Mouse (Mus musculus) limb, embryonic 13.5 days (tissue): ENCODE data around the gene Olfr963. TPM values are rescaled to one million over a fixed set of nuclear protein-coding genes. Genes with fewer than 3 reads are reported as not detected.
"Not testable (repeated sequence)": the region's sequence is repeated elsewhere in the genome, so short reads cannot be mapped to it uniquely, and the experiment has no call there.

Experiments used
- ATAC-seq: fragments of 200-750 bp; cut with Nextera tagmentation; 2 replicates; pipeline ENCODE4 v1.8.0; 2017; ENCODE audit warnings: low read depth, moderate number of reproducible peaks, moderate TSS enrichment; ENCODE audit not compliant: low FRiP score
- H3K27ac ChIP-seq: fragments of 300-500 bp; sonication (generic); 2 replicates; pipeline ENCODE4 v1.5.1; 2015; ENCODE audit warnings: inconsistent platforms, mild to moderate bottlenecking, moderate library complexity
- H3K27me3 ChIP-seq: fragments of 300-500 bp; sonication (generic); 2 replicates; pipeline ENCODE4 v1.6.1; 2015; ENCODE audit warnings: mild to moderate bottlenecking, inconsistent platforms
- H3K36me3 ChIP-seq: fragments of 300-500 bp; sonication (generic); 2 replicates; pipeline ENCODE4 v1.6.1; 2015; ENCODE audit warnings: inconsistent platforms, mild to moderate bottlenecking, moderate library complexity
- H3K4me1 ChIP-seq: fragments of 300-500 bp; sonication (generic); 2 replicates; pipeline ENCODE4 v1.6.1; 2015; ENCODE audit warnings: inconsistent platforms
- H3K4me2 ChIP-seq: fragments of 300-500 bp; sonication (generic); replicated peaks from 2 replicates; pipeline ENCODE4 v1.6.1; 2015; ENCODE audit warnings: inconsistent platforms, mild to moderate bottlenecking, moderate library complexity
- H3K4me3 ChIP-seq: fragments of 300-500 bp; sonication (generic); 2 replicates; pipeline ENCODE4 v1.5.1; 2015; ENCODE audit warnings: moderate library complexity, mild to moderate bottlenecking, inconsistent platforms
- H3K9ac ChIP-seq: fragments of 300-500 bp; sonication (generic); 2 replicates; pipeline ENCODE4 v1.6.1; 2015; ENCODE audit warnings: mild to moderate bottlenecking, inconsistent platforms
- H3K9me3 ChIP-seq: fragments of 300-500 bp; sonication (generic); 2 replicates; pipeline ENCODE4 v1.6.1; 2016; ENCODE audit warnings: inconsistent platforms
- WGBS: fragments of 180-500 bp; shearing (Covaris S2); methylation state at CpG from one replicate; pipeline ENCODE4 v1.1.7; 2015; 5-methylcytosine and 5-hydroxymethylcytosine counted together
- polyA plus RNA-seq: library from polyadenylated mRNA; unstranded; fragments of >200 nt; fragmentation: Nextera tagmentation; extraction: Ambion mirVana; gene quantifications from 2 replicates; pipeline ENCODE4 v1.2.1, GENCODE M21; 2015

Gene Olfr963
- polyA plus RNA-seq, 1 experiment from 2014 or later: not detected

DNA sequence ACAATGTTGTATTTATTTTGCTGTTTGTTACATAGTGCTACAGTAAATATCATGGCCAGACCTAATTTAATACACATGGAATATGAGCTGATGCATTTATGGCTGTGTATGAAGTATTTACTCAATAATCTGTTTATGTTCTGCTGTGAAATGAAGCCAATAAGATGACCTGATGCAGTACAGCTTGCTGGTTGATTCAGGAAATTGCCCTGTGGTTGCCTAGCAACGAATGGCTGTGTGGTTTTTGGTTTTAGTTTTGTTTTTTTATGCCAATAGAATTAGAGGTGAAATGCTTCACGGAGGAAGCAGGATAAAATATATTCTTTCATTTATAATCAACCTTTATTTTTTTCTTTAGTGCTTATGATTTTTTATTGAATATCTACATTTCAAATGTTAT, 12.3 kb downstream of the Olfr963 start:
- no peaks in the 10 kb centered on the region for H3K36me3 ChIP-seq
- H3K4me2 ChIP-seq: no peak overlapping the region
- no peaks in the 10 kb centered on the region for H3K4me1 ChIP-seq
- ATAC-seq: no peak
- H3K9ac ChIP-seq: no peak overlapping the region
- no peak overlapping the region for H3K27ac ChIP-seq
- no peak overlapping the region for H3K4me3 ChIP-seq
- WGBS: 60% methylated on average over 2 of the region's 2 CpGs
- no peaks in the 10 kb centered on the region for H3K9me3 ChIP-seq
- no peaks in the 10 kb centered on the region for H3K27me3 ChIP-seq

DNA sequence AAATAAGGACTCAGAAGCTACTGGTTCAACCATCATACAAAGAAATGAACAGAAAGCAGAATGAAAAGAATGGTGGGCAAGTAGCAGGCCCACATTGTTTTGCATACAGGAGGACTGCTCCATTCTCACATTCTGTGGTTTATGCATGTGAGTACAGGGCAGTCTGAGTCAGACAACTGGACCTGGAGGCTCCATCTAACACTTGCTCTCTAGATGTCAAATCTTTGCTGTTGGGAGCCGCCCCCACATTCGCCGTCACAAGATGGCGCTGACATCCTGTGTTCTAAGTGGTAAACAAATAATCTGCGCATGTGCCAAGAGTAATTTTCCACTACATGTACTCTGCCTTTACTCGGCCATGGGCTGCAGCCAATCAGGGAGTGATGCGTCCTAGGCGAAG, 34.1 kb downstream of the Olfr963 start:
- H3K4me2 ChIP-seq, H3K4me1 ChIP-seq, H3K27me3 ChIP-seq, H3K27ac ChIP-seq, H3K9ac ChIP-seq, H3K4me3 ChIP-seq, H3K36me3 ChIP-seq, H3K9me3 ChIP-seq, ATAC-seq: not testable (repeated sequence)
- 83% methylated on average over 8 of the region's 8 CpGs for WGBS

DNA sequence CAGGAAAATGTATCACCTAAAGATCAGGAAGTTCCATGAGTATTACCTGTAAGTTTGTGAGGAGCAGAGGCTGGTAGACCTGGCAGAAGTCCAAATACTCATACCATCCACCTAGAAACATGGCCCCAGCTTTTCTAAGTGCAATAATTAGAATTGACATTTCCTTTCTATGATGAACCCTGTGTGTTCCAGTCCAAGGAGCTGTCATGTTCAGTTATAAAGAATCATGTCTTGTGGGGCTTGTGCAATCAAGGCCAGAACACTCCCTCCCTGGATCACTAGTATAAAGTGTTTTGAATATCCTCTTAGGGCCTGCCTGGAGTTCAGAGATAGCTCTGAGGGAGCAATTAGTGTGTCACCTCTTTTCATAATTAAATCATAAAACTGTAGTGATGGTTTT, 40.0 kb downstream of the Olfr963 start, which contains the start of gene Olfr149:
Gene Olfr149 (minus strand): TSS at position 101 of the 400 bp plus-strand sequence.
- no peak within 1 kb of the TSS for H3K9ac ChIP-seq
- no peaks in the 10 kb centered on the region for H3K36me3 ChIP-seq
- H3K4me1 ChIP-seq: no peaks in the 10 kb centered on the region
- H3K9me3 ChIP-seq: no peaks in the 10 kb centered on the region
- ATAC-seq: no peak
- H3K4me2 ChIP-seq: no peak within 1 kb of the TSS
- H3K27me3 ChIP-seq: no peaks in the 10 kb centered on the region
- no peak within 1 kb of the TSS for H3K27ac ChIP-seq
- no peak within 1 kb of the TSS for H3K4me3 ChIP-seq

DNA sequence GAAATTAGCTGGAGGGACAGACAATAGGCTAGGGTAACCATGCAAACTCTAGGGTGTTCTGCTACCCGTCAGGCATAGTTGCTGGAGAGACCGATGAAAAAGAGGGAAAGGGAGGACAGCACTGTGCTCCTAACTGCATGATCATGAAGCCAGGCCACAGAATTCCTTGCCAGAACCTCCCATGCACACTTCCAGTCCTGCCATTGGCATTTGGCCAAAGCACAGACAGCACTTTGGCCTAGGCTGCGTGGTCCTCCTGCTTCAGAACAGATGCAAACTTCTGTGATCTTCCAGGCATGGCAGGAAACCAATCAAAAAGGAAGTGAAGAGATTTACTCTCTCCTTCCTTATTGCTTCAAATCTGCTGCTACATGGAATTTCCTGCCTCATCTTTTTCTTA, 42.0 kb downstream of the Olfr963 start:
- no peaks in the 10 kb centered on the region for H3K27me3 ChIP-seq
- no peak for ATAC-seq
- no peak overlapping the region for H3K27ac ChIP-seq
- no peak overlapping the region for H3K9ac ChIP-seq
- WGBS: 66% methylated on average over 3 of the region's 3 CpGs
- no peak overlapping the region for H3K4me3 ChIP-seq
- no peak overlapping the region for H3K4me2 ChIP-seq
- no peaks in the 10 kb centered on the region for H3K4me1 ChIP-seq
- H3K9me3 ChIP-seq: no peaks in the 10 kb centered on the region
- no peaks in the 10 kb centered on the region for H3K36me3 ChIP-seq

DNA sequence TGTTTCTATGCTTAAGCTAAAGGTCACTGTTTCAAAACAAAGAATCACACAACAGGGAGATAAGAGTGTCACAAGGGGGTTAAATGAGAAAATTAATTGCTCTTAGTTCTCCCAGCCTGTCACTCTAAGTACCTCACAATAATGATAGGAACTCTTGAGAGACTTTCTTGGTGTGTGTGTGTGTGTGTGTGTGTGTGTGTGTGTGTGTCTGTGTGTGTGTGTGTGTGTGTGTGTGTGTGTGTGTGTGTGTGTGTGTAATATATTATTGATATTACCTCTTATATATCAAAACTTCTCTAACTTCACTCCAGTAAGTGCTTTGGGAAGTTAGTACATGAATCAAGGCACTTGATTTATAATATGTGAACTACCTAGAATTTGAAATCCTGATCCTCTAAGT, 44.0 kb downstream of the Olfr963 start, which contains the start of gene Olfr965:
Gene Olfr965 (plus strand): TSS at position 301 of the 400 bp plus-strand sequence.
- Histone ChIP-seq H3K9ac (no peak within 1 kb of the TSS), H3K9me3 (no peaks in the 10 kb centered on the region), H3K36me3 (no peaks in the 10 kb centered on the region), H3K4me1 (no peaks in the 10 kb centered on the region), H3K4me3 (no peak within 1 kb of the TSS), H3K27ac (no peak within 1 kb of the TSS), H3K27me3 (no peaks in the 10 kb centered on the region), H3K4me2 (no peak within 1 kb of the TSS)
- ATAC-seq: no peak

Other genes starting within 250 kb of the Olfr963 start
- not detected in 2 replicates for gene Olfr952, start 240.1 kb upstream of the Olfr963 start, polyA plus RNA-seq
- not detected in 2 replicates for gene Olfr954, start 210.5 kb upstream of the Olfr963 start, polyA plus RNA-seq
- gene Olfr955, start 195.3 kb upstream of the Olfr963 start, polyA plus RNA-seq: not detected in 2 replicates
- gene Olfr44, start 173.2 kb upstream of the Olfr963 start, polyA plus RNA-seq: not detected in 2 replicates
- not detected in 2 replicates for gene Olfr957, start 151.4 kb upstream of the Olfr963 start, polyA plus RNA-seq
- gene Olfr958, start 113.2 kb upstream of the Olfr963 start, polyA plus RNA-seq: not detected in 2 replicates
- gene Olfr959, start 91.6 kb upstream of the Olfr963 start, polyA plus RNA-seq: not detected in 2 replicates
- 62.4 and 64.0 TPM in 2 replicates for gene AW551984, start 62.8 kb upstream of the Olfr963 start, polyA plus RNA-seq
- not detected in 2 replicates for gene Olfr148, start 56.5 kb upstream of the Olfr963 start, polyA plus RNA-seq
- not detected in 2 replicates for gene Olfr960, start 45.8 kb upstream of the Olfr963 start, polyA plus RNA-seq
- gene Olfr961, start 22.1 kb upstream of the Olfr963 start, polyA plus RNA-seq: not detected in 2 replicates
- gene Olfr149, start 39.9 kb downstream of the Olfr963 start, polyA plus RNA-seq: not detected in 2 replicates
- gene Olfr965, start 44.1 kb downstream of the Olfr963 start, polyA plus RNA-seq: not detected in 2 replicates
- gene Olfr150, start 63.8 kb downstream of the Olfr963 start, polyA plus RNA-seq: not detected in 2 replicates
- not detected in 2 replicates for gene Olfr967, start 79.0 kb downstream of the Olfr963 start, polyA plus RNA-seq
- not detected in 2 replicates for gene Olfr968, start 116.0 kb downstream of the Olfr963 start, polyA plus RNA-seq
- not detected in 2 replicates for gene Olfr969, start 123.7 kb downstream of the Olfr963 start, polyA plus RNA-seq
- not detected in 2 replicates for gene Olfr970, start 141.7 kb downstream of the Olfr963 start, polyA plus RNA-seq
- not detected in 2 replicates for gene Olfr971, start 169.7 kb downstream of the Olfr963 start, polyA plus RNA-seq
- not detected in 2 replicates for gene Olfr972, start 199.2 kb downstream of the Olfr963 start, polyA plus RNA-seq
- not detected in 2 replicates for gene Olfr229, start 240.1 kb downstream of the Olfr963 start, polyA plus RNA-seq